Mouse (Mus musculus) left cerebral cortex, postnatal 14 days (tissue): ENCODE data around the gene Ttll9. TPM values are rescaled to one million over a fixed set of nuclear protein-coding genes. Genes with fewer than 3 reads are reported as not detected.

Experiments used
- DNase-seq, 2 experiments: peaks; one replicate each; pipeline ENCODE4 v3.0.0; 2021 to 2022; ENCODE audit warnings: low spot score in 2 of 2, mixed read lengths in 1 of 2
- intact Hi-C: fragments of 180-260 bp; cut with DNase I; formaldehyde crosslinking; loops from one replicate; pipeline ENCODE4 v1.15.1; 2025
- long read RNA-seq, 2 experiments: library from polyadenylated mRNA; stranded (forward); transcript quantifications; one replicate each; pipeline ENCODE4 v2.0.0; 2021
- total RNA-seq, 2 experiments: library from RNA; stranded (reverse); gene quantifications; 2 replicates each; pipeline ENCODE4 v1.2.3; 2021

Gene Ttll9
- total RNA-seq, result 1 to 10 TPM; 3.1 to 3.2 TPM
- long read RNA-seq, experiment 1, partial matches to known transcripts, result 0 of 1 reads
- long read RNA-seq, experiment 1, other reads (novel, unspliced or antisense), result 1 of 1 reads
- long read RNA-seq, experiment 2, partial matches to known transcripts, result 0 of 2 reads
- long read RNA-seq, experiment 2, other reads (novel, unspliced or antisense), result 2 of 2 reads

DNA sequence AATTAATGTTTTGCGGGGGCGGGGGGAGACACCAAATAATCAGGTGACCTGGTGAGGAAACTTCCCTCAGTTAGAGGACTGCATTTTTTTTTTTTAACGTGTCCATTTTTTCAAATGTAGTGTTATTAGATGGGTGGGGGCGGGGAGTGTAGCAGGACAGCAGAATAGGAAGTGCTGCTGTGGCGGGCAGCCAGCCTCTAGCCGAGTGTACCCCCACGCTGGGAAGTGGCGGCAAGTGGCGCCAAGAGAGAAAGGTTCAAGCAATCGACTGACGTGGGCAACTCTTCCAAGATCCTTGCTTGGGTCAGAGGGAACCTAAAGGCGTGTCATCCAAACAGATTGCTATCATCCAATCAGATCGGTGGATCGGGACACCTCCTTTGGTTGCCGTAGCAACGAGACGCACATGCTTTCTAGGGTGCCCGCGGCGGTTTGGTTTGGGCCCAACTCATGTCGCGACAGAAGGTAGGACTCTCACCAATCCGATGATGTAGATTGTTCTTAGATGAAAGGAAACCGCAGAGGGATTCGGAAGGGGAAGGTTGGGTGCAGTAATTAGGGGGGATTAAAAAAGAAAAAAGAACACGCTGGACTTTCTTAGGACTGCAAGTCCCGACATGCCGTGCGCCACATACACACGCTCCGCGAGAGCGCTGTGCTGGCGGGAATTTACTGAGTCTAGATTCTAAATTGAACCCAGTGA is at the start of gene Ttll9:
Gene Ttll9, plus strand, starts transcription at position 395 of the 703 bp plus-strand sequence.
- DNase-seq, result peak; percentile 84 to 86
- intact Hi-C loops, result no loop called here

DNA sequence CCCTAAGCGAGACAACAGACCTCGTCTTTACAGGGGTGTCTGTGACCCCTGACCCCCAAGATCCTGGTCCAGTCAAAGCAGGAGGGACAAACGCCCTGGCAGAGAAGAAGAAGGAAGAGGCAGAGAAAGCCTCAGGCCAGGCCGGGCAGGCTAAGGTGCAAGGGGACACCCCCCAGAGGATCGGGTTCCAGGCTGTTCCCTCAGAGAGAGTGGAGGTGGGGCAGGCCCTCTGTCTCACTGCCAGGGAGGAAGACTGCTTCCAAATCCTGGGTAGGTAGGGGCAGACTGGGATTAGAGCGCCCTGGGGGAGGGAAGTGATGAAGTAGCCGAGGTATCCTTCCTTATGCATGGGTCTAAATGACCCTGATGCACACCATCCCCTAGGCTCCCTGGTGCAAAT is 48.8 kb upstream of the Ttll9 start:
- no peak for DNase-seq
- intact Hi-C loops, result loop anchor here (5.0 kb wide), 1 partner anchor 104 kb away; the partner anchor contains the start of gene Pdrg1

GRCm38 (mm10) chr2:152914310-152915120 is 47.8 kb upstream of the Ttll9 start:
- intact Hi-C loops, result loop anchor here (2.0 to 5.0 kb wide), 2 partner anchors 103 to 228 kb away; partner anchors contain the start of gene Pdrg1
- DNase-seq, result peak; percentile 92 to 94

DNA sequence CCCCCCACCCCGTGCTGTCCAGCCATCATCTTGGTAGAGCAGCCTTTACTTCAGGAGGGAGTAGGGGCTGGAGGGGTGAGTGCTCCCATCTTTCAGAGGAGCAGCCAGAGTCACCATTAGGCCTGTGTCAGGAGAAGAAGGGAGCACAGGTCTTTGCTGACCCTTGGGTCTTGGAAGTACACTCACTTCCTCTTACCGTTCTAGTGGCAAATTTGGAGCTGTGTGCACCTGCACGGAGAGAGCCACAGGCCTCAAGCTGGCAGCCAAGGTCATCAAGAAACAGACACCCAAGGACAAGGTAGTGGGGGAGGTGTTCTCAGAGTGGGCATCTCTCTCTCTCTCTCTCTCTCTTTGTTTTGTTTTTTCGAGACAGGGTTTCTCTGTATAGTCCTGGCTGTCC is 46.8 kb upstream of the Ttll9 start:
- intact Hi-C loops, result loop anchor here (2.0 kb wide), 1 partner anchor 227 kb away; no protein-coding TSS in a partner anchor
- DNase-seq, result no peak

GRCm38 (mm10) chr2:152916111-152916510 is 46.2 kb upstream of the Ttll9 start:
- no peak for DNase-seq
- intact Hi-C loops, result no loop called here

DNA sequence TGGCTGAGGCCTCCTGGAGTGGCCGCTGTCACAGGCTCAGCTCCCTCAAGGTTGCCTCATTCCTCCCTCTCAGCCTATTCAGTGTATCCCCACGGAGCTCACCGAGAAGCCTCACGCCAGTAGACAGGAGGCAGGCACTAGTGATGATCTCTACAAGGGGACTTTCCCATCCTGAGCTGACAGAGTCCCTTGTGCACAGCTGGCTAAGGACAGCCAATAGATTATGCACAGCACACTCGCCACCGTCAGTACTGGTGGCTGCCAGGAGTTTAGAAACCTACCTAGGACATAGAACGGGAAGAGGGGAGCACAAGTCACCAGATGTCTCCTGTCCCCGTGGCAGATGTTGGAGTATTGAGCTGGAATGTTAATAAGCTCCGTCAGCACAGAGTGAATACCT is 44.6 kb upstream of the Ttll9 start:
- intact Hi-C loops, result no loop called here
- no peak for DNase-seq

- no peak for DNase-seq
- intact Hi-C loops, result no loop called here
These were observed 39.9 kb upstream of the Ttll9 start for GRCm38 (mm10) chr2:152922376-152922775.

DNA sequence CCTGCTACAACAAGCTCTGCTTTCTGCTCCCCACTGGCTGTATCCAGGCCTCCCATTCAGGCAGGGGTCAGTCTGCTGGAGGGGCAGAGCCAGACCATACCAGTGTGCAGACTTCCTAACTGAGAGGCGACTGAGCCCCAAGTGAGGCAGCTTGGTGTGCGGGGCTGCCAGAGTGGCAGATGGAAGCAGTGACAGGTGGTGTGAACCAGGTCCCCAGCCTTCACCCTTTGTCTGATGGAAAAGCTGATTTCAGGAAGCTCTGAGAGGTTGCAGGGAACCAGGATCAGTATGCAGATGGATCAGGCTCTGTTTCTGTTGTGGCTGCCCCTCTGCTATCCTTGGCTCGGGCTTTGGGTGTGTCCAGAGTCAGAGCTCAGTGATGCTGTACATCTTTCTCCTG is 38.7 kb upstream of the Ttll9 start:
- DNase-seq, result no peak
- intact Hi-C loops, result no loop called here

DNA sequence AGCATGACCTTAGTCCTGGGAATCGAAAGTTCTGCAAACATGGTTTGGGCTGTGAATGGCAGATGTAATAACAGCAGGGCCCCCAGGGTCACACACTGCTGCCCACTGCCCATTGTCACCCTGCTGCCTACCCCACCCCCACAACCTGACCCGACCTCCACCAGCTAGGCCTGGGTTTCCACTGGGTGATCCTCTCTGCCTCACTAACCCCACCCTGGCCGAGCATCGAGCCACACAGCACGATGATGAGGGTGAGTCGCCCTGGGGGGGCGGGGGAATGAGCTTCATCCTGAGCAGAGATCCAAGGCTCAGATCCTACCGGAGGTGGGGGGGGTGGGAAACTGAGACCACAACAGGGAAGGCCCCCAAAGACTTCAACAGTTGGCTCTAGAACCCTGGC is 38.2 kb upstream of the Ttll9 start:
- intact Hi-C loops, result no loop called here
- no peak for DNase-seq

- intact Hi-C loops, result no loop called here
- no peak for DNase-seq
These were observed 37.7 kb upstream of the Ttll9 start for GRCm38 (mm10) chr2:152924543-152924942.

GRCm38 (mm10) chr2:152925189-152925872 is 37.0 kb upstream of the Ttll9 start:
- no peak for DNase-seq
- intact Hi-C loops, result no loop called here

GRCm38 (mm10) chr2:152926896-152927295 is 35.4 kb upstream of the Ttll9 start:
- no peak for DNase-seq

DNA sequence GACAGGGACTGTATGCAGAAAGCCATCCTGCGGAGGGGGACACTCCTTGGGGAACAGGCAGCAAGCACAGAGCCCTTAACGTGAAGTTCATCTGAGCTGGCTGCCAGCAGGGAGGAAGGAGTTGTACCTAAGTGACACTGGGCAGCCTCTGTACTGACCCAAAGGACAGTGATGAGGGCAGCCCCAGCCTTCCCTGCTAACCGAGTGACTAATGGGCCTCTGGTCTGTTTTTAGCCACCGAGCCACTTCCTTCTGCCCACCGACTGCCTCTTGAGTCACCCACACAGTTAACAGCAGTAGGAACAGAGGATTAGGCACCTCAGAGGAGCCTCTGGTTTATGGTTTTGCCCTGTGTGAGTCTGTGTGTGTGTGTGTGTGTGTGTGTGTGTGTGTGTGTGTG is 34.9 kb upstream of the Ttll9 start:
- no peak for DNase-seq
- intact Hi-C loops, result no loop called here

More at GRCm38 (mm10) chr2:152926896-152927295, 35.4 kb upstream of the Ttll9 start:
- intact Hi-C loops, result no loop called here

- DNase-seq, result no peak
These were observed 33.9 kb upstream of the Ttll9 start for GRCm38 (mm10) chr2:152928219-152928987.

DNA sequence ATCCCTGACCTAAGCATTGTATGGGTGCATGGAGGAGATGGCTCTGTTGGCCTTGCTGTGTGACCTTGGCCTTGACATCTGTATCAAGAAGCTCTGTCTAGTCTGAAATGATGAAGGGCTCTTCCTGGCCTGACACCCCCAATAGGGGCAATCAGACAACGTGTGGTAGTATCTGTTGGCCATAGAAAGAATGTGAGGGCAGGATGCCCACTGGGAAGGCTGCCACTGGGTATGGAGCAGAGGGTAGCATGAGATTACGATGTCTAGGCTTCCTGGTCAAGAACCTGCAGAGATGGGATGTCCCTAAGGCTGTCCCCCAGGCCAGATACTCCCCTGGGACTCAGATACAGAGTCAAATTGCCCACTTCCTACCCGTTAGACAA is 33.3 kb upstream of the Ttll9 start:
- intact Hi-C loops, result no loop called here
- no peak for DNase-seq

More at GRCm38 (mm10) chr2:152928219-152928987, 33.9 kb upstream of the Ttll9 start:
- intact Hi-C loops, result no loop called here

GRCm38 (mm10) chr2:152930276-152930675 is 32.0 kb upstream of the Ttll9 start:
- intact Hi-C loops, result no loop called here
- DNase-seq, result no peak

- intact Hi-C loops, result no loop called here
- no peak for DNase-seq
These were observed 30.7 kb upstream of the Ttll9 start for GRCm38 (mm10) chr2:152931456-152932160.

GRCm38 (mm10) chr2:152933048-152933447 is 29.2 kb upstream of the Ttll9 start, which contains the start of gene Foxs1:
TSS of gene Foxs1 (minus strand) at chr2:152933208.
- intact Hi-C loops, result no loop called here
- no peak for DNase-seq
